Mouse (Mus musculus) induced T-regulatory cell, adult 2 months (primary cell): ENCODE results near the gene Hist1h1a.
"Not testable (repeated sequence)": the region's sequence is repeated elsewhere in the genome, so short reads cannot be mapped to it uniquely, and the experiment has no call there.

ENCODE experiments used
- DNase-seq: peaks from one replicate; pipeline ENCODE4 v3.0.0-alpha.2; 2012; ENCODE audit warnings: low read depth

Gene Hist1h1a

DNA sequence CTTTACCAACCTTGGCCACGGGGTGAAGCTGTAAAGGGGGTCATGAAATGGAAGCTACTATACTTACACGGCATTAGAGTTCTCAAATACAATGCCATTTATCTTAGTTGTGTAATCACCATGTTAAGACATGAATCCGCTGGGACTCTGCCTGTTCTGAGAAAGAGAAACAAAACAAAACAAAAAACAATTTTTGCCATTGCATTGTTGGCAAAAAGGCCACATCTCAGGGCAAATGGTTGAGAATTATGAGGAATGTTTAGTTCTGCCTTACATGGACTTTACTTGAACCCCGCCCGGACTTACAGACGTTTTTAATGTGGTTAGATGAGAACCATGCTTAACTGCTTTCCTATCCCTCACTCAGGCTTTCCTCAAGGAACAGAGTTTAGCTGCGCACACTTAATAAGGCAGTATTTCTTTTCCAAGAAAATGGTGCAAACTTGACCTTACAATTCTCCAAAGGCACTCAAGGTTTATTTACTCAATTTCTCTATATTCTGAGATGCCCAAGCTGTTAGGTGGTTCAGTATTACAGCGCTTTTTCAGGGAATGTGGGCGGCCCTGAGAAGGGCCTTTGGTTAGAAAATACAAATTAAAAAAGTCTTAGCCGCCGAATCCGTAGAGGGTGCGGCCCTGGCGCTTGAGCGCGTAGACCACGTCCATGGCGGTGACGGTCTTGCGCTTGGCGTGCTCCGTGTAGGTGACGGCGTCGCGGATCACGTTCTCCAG is 3.1 kb upstream of the Hist1h1a start:
- DNase-seq, result peak; percentile 78

DNA sequence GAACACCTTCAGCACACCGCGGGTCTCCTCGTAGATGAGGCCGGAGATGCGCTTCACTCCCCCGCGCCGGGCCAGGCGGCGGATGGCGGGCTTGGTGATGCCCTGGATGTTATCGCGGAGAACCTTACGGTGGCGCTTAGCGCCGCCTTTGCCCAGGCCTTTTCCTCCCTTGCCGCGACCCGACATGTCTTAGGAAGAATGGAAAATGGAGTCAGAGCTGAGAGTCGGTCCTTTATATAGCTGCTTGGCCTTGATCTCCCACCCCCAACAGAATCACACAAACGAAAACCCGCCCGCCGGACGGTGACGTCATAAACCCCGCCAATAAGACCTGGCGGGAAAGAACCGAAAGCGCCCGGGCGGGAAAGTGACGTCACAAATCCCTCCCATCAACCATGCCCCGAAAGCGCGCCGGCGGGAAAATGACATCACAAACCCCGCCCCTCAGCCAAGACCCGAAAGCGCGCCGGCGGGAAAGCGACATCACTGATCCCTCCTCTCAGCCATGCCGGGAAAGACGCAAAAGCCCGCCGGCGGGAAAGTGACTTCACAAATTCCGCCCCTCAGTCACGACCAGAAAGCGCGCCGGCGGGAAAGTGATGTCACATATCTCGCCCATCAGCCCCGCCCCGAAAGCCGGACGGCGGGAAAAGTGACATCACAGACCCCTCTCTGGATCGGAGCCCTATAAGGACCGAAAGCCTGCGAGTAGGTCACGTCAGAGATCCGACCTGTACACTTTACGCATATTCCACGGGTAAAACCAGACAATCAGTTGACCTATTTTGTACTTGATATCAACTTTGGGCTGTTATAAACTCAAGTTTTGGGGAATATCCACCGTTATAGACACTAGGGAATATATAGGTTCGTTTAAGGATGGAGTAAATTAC is 2.2 kb upstream of the Hist1h1a start, which contains the start of gene Hist1h4a:
Hist1h4a (minus strand) TSS at position 259 of the 893 bp plus-strand sequence.
- DNase-seq, result peak; percentile 100

DNA sequence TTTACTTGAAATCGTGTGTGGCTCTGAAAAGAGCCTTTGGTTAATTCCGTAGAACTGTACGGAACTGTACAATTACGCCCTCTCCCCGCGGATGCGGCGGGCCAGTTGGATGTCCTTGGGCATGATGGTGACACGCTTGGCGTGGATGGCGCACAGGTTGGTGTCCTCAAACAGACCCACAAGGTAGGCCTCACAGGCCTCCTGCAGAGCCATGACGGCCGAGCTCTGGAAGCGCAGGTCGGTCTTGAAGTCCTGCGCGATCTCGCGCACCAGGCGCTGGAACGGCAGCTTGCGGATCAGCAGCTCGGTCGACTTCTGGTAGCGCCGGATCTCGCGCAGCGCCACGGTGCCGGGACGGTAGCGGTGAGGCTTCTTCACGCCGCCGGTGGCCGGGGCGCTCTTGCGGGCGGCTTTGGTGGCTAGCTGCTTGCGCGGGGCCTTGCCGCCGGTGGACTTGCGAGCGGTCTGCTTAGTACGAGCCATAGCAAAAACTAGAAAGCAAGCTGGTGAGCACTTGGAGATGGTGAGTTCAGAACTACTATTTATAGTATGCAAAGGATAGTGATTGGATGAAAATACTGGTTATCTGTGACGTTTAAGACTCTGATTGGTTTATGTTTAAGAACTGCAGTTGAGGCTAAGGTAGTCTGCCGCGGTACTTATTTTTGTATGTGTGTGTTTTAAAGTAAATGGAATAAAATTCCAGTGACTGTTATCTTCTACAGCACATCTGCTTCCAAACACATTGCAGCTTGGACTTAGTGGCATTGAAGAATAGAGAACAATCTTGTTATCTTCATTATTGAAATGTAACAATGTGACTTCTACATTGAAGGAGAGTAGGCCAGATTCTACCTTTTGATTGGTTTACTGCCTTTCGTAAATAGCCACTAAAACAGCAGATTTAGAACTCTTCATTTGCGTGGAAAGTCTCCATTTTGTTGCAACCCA is 1.3 kb upstream of the Hist1h1a start, which contains the start of gene Hist1h3a:
Hist1h3a (minus strand) TSS at position 516 of the 951 bp plus-strand sequence.
- peak; percentile 92 for DNase-seq

DNA sequence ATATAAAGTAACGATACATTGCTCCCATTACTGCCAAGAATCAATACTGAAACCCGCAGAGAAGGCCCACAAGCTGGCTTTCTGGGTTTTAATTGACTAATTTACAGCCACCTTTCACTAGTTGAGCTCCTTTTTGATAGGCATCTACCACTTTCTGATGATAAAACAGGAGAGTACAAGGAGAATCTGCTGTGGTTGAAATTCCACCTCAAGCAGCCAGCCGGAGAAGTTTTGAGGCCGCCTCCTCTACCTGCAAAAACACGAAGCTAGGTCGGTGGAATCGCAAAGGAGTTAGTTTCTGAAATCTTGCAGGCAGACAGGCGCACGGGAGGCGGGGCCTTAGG is 252 bp upstream of the Hist1h1a start:
- no peak for DNase-seq

DNA sequence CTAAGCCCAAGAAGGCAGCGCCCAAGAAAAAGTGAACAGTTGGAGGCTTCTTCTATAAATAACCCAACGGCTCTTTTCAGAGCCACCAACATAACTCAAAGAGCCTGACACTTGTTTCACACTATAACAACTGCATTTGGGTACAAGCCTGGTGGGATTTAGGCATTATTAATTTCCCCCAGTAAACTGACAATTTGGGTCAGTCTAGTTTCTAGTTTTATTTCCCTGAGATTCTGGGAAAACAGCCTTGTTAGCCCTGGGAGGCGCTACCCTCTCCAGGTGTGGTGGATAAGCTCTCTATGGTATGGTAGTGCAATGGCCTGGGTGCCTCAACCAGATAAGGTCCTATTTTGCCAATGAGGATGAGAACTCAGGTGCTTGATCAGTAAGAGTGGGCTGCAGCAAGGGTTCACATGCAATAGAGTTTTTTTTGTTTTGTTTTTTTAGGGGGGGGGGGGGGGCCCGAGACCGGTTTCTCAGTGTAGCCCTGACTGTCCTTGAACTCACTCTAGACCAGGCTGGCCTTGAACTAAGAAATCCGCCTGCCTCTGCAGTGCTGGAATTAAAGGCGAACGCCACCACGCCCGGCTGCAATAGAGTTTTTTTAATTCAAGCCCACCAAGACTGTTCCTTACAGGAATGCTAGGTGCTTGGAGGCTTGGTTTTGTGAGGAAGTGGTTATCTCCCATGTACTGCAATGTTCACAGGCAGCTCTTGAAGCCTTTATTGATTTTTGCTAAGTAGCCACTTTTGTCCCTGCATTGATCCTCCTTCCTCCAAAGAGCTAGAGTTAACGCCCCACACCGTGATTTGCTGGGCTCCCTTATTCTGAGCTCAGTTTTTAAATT is 1.1 kb downstream of the Hist1h1a start:
- DNase-seq, result peak; percentile 10

DNA sequence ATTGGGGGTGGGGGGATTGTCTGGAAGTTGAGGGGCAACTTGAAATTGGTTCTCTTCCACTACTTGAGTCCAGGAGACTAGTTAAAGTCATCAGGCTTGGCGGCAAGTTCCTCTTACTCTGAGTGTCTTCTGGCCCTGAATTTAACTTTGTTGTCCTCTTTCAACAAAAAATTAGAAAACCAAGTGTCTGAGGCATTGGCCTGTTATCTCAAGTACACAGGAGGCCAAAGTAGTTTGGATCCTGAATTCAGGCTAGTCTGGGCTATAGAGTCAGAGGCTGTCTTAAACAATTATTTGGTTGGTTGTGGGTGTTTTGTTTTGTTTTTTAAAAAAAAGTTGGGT is 1.7 kb downstream of the Hist1h1a start:
- DNase-seq, result peak; percentile 14

DNA sequence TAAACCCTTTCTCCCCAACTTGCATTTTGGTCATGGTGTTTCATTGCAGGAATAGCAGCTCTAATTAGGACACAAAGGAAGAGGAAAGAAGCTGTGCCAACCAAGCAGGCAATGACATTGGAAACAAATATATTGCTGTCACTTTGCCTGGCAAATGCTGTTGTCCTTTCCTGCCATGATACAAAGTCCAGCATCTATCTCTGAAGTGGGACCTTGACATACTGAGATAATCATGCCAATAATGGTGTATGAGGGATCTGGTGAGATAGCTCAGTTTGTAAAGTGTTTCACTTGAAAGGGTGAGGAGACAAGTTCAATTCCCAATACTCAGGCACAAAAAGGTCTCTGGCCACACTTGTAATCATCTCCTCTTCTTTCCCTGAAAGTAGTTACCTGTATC is 3.3 kb downstream of the Hist1h1a start:
- no peak for DNase-seq

DNA sequence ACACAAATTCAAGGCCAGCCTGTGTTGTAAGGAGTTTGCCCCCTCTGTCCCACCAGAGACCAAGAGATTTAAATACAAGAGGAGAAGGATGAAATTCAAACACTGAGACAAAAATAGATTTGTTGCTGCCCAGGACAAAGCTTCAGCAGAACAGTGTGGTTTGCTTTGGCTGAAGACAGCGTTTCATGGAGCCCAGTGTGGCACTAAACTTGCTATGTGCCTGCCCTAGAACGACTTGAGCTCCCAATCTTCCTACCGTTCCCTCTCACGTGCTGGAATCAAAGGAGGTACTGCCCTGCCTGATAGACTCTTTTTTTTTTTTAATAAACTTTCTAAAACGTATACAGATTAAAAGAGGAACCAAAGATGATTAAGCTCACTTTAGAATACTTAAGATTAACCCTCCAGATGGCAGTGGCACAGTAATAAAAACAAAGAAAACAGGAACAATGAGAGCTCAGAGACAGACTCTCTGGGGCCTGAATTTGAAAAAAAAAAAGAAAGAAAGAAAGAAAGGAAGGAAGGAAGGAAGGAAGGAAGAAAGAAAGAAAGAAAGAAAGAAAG is 5.5 kb downstream of the Hist1h1a start:
- DNase-seq, result no peak

DNA sequence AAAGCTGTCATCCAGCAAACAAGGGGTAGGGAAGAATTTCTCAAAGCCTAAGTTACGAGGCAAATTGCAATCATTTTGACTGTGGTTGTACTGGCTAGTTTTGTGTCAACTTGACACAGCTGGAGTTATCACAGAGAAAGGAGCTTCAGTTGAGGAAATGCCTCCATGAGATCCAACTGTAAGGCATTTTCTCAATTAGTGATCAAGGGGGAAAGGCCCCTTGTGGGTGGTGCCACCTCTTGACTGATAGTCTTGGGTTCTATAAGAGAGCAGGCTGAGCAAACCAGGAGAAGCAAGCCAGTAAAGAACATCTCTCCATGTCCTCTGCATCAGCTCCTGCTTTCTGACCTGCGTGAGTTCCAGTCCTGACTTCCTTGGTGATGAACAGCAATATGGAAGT is 6.1 kb downstream of the Hist1h1a start, which contains the start of gene Trim38:
Trim38 (plus strand) TSS at position 301 of the 400 bp plus-strand sequence.
- not testable (repeated sequence) for DNase-seq

DNA sequence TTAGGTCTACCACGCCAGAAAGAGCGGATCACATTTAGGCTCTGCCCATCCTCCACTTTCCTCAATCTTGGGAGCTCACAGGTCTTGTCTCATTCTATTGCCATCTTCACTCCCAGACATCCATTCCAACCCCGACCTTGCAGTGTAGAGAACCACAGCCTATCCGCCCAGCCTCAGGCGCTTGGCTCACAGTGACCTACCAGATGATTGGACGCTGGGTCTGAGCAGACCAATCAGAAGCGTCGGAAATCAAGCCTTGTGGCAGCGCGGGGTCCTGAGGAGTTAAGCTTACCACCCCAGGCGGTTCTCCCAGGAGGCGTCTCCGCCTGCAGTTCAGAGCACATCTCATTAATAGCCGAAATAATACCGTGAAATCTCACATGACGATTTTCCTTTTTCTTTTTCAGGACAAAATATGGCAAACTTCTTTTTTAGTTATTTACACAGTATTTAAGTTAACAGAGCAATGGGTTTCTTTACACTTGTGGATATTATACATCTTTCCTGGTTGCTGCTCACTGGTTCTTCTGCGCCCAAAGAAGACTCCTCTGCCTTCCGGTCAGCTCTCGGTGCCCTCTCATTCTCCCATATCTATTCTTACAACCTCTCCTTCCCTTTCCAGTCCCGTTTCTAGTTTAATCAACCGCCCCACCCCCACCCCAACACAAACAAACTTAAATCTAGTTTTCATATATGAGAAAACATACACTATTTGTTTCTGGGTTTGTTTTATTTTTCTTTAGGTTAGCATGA is 9.3 kb downstream of the Hist1h1a start:
- DNase-seq, result no peak

DNA sequence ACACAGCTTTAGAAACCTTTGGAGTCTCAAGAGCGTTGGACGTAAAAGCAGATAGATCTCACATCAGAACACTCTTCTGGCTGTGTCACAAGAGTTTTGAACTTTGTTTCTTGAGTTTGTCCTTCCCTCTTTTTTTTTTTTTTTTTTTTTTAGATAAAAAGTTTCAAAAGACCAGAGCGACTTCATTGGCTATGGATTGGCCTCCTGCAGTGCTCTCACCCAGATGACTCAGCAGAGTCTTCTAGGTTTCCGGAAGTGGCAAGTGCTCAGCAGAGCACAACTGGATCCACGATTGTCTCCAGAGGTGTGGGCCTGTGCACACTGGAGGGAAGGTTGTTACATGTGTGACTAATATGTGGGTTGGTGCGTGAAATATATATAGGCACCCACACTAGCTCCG is 14.9 kb downstream of the Hist1h1a start:
- DNase-seq, result no peak

DNA sequence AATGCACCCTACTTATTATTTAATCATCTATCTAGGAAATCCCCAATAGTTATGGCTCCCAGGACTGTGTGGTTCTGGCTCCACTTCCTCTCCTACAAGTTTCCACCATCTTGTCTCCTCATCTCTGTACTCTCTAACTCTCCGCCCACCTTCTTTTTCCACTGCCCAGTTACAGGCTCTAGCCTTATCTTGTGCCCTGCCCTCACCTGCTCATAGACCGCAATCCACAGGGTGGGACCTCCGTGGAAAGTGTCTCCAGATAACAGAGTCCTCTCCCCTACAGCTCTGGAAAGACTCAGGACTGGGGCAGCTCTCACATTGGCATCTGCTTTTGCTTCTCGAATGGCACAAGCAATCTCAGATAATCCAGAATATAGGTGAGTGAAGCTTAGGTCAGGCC is 15.6 kb downstream of the Hist1h1a start:
- no peak for DNase-seq

DNA sequence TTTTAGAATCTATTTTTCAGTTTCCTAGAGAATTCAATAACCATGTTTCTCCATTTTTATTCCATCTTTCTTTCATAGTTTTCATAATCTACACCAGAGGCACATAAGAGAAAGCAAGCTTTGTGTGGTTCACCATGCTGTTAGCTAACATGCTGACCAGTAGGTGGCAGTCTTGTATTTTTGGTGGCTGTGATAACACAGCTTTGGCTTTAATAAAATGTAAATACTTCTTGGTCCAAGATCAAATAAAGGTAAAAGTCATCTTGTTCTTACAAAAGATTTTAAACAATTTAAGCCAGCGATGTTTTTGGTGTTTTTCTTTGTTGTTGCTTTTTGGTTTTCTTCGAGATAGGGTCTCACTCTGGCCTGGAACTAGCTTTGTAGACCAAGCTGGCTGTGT is 29.1 kb downstream of the Hist1h1a start:
- peak; percentile 75 for DNase-seq

DNA sequence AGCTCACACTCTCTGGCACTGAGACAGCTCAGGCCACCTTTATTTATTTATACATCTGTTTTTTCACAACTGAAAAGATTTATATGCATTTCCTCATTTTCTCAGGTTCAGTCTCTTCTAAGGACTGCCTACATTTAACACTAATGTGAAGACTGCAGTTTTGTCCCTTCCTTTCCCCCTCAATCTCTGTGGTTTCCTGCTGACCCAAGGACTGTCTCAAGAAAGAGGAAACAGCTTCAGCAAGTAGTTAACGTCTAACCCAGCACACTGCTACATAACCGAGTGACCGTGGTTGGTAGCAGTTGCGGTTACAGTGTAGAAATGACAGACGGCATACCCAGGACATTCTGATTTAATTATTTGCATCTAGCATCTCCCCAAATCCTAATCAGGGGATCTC is 35.9 kb downstream of the Hist1h1a start:
- DNase-seq, result no peak

DNA sequence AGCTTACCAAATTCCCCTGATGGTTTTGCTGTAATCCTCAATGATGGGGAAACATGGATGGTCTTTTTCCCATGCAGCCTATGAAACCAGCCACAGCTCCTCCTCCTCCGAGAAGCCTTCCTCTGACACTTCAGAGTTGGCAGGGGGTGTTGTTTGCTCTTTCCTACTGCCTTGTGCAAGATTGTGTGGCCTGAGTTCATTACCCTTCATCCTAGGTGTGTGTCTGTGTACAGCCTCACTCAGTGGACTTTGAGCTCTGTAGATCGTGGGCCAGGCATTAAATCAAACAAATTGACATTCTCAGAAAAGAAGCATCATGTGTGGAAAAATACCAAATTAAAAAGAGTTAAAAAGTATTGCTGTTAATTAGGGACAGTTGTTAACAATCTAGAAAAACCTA is 41.1 kb downstream of the Hist1h1a start:
- DNase-seq, result no peak

DNA sequence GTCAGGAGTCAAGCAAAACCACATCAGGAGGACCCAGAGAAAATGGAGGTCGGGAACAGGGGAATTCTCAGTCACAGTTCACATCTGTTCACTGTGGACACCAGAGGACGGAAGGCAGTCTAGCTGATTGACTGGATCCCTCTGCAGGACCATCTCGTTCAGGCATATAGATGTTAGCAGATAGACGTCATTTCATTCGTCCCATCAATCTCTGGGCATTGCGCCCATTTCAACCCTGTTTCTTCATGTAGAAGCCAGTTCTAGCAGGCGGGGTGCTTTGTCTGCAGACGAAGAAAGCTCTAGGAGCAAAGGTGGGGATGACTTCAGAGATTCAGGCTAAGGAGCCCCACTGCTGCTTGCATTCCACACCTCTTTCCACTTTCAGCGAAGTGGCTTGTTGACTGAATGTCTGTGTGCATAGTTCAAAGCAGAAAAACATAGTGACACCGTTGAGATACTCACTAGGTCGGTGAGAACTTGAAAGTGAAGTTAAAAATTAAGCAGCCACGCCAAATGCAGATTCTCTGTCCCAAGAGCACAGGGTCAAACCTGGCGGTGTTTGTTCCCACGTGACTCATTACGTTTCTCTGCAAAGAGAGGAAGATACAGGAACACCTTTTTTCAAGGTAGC is 43.1 kb downstream of the Hist1h1a start, which contains the start of gene Slc17a2:
Slc17a2 (plus strand) TSS at position 572 of the 631 bp plus-strand sequence.
- no peak for DNase-seq
